Mouse (Mus musculus) liver, adult 2 months (tissue): Measurements from ENCODE around the gene Grrp1. TPM values are rescaled to one million over a fixed set of nuclear protein-coding genes. Genes with fewer than 3 reads are reported as not detected.
"Not testable (repeated sequence)": the region's sequence is repeated elsewhere in the genome, so short reads cannot be mapped to it uniquely, and the experiment has no call there.

Source experiments
- DNase-seq: peaks from one replicate; pipeline ENCODE4 v3.0.0-alpha.2; 2011; ENCODE audit warnings: low read depth, low spot score; ENCODE audit errors: extremely low read depth
- H3K27ac ChIP-seq: fragments of 200-500 bp; replicated peaks from 2 replicates; pipeline ENCODE4 v1.5.1; 2012; ENCODE audit warnings: low read depth, mild to moderate bottlenecking, control low read depth, inconsistent platforms, low read length; ENCODE audit not compliant: insufficient read depth
- H3K27me3 ChIP-seq: fragments of 200-500 bp; 2 replicates; pipeline ENCODE4 v1.6.1; 2012; ENCODE audit warnings: mild to moderate bottlenecking, moderate library complexity, low read length, inconsistent platforms; ENCODE audit not compliant: control insufficient read depth, insufficient read depth
- H3K36me3 ChIP-seq: fragments of 200-500 bp; 2 replicates; pipeline ENCODE4 v1.6.1; 2012; ENCODE audit warnings: low read length, inconsistent platforms; ENCODE audit not compliant: control insufficient read depth, insufficient read depth
- H3K4me1 ChIP-seq: fragments of 200-500 bp; 2 replicates; pipeline ENCODE4 v1.6.1; 2011; ENCODE audit warnings: low read length; ENCODE audit not compliant: control insufficient read depth, insufficient read depth
- H3K4me3 ChIP-seq: fragments of 200-500 bp; 2 replicates; pipeline ENCODE4 v1.5.1; 2011; ENCODE audit warnings: low read depth, mild to moderate bottlenecking, control low read depth, low read length, moderate library complexity; ENCODE audit not compliant: insufficient read depth
- H3K79me2 ChIP-seq: fragments of 200-500 bp; 2 replicates; pipeline ENCODE4 v1.6.1; 2012; ENCODE audit warnings: inconsistent platforms, mild to moderate bottlenecking, low read length, moderate library complexity; ENCODE audit not compliant: control insufficient read depth, insufficient read depth
- H3K9ac ChIP-seq: fragments of 200-500 bp; 2 replicates; pipeline ENCODE4 v1.6.1; 2012; ENCODE audit warnings: low read depth, mild to moderate bottlenecking, control low read depth, inconsistent platforms, low read length
- CTCF ChIP-seq: fragments of 200-500 bp; IDR thresholded peaks from 2 replicates; pipeline ENCODE4 v1.5.1; 2011; ENCODE audit warnings: low read depth, low read length, control low read depth
- POLR2A ChIP-seq: fragments of 200-500 bp; IDR thresholded peaks from 2 replicates; pipeline ENCODE4 v1.6.1; 2011; ENCODE audit warnings: low read length, control low read depth; ENCODE audit not compliant: insufficient read depth; ENCODE audit errors: extremely low read depth
- WGBS: fragments of 180-500 bp; shearing (Covaris S2); methylation state at CpG from one replicate; pipeline ENCODE4 v1.1.7; 2018; 5-methylcytosine and 5-hydroxymethylcytosine counted together
- polyA plus RNA-seq: library from polyadenylated mRNA; depleted of rRNA; stranded (reverse); fragments of >200 nt; gene quantifications from 2 replicates; pipeline ENCODE4 v1.2.3, GENCODE M21; 2012
- total RNA-seq: library from RNA; depleted of rRNA; stranded (reverse); fragments of >200 nt; gene quantifications from 2 replicates; pipeline ENCODE4 v1.2.3, GENCODE M21; 2014

The Grrp1 gene
- total and polyA plus RNA-seq, 2 experiments = 0.28 to 0.29 TPM

DNA sequence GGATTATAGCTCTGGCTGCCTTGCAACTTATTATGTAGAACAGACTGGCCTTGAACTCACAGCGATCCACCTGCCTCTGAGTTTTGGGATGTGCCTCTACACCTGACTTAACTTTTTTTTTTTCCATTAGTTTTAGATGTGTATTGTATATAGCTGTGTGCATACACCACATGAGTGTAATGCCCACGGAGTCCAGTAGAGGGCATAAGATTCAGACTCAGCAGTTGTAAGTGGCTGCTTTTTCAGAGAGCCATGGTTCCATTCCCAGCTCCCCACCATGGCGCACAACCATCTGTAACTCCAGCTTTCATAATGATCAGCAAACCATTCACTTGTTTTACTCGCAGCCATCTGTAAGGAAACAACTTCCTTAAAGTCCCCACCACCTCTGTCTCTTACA is 42.6 kb upstream of the Grrp1 start:
- Histone ChIP-seq H3K79me2 (no peaks in the 10 kb centered on the region), H3K4me1 (no peaks in the 10 kb centered on the region), H3K27me3 (0 out of 2 replicates have a peak, but pooled peaks cover 2% of the 10 kb centered on the region), H3K36me3 (no peaks in the 10 kb centered on the region), H3K27ac (no peak overlapping the region), H3K9ac (no peak overlapping the region), H3K4me3 (no peak overlapping the region)
- no peak for DNase-seq
- TF ChIP-seq CTCF (no peak), POLR2A (no peak)
- 91% methylated on average over 4 of the region's 4 CpGs for WGBS

DNA sequence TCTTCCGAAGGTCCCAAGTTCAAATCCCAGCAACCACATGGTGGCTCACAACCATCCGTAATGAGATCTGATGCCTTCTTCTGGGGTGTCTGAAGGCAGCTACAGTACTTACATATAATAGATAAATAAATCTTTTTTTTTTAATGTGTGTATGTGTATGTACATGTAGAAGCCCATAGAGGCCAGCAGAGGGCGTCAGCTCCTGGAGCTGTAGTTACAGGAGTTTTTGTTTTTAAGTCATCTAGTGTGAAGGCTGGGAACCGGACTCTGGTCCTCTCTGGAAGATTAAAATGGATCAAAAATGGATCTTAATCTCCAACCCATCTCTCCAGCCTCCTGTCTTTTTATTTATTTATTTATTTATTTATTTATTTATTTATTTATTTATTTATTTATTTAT is 42.2 kb upstream of the Grrp1 start:
- 92% methylated on average over 4 of the region's 4 CpGs for WGBS
- not testable (repeated sequence) for H3K27ac ChIP-seq, H3K79me2 ChIP-seq, H3K27me3 ChIP-seq, H3K9ac ChIP-seq, H3K36me3 ChIP-seq, H3K4me1 ChIP-seq, H3K4me3 ChIP-seq, DNase-seq

DNA sequence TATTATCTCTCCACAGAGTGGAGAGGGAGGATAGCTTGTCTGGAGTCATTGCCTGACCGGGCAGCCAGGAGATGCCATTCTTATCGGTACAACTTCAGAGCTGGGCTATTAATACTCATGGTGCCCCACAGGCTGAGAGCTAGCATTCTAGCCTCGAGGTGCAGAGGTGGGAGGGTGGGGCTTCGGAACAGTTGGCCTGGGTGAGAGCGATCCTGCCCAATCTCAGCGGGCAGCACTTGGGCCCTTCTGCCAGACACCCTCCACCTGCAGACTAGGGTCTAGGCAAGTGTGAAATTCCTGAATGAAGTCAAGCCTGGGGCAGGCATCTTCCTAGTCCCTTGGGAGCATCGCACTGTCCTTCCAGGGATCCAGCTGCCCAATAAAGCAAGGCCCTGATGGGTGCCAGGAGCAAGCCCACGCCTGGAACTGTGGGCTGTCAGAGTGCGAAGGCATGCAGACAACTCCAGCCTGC is 39.8 kb upstream of the Grrp1 start:
- 62% methylated on average over 9 of the region's 9 CpGs for WGBS
- TF ChIP-seq POLR2A (no peak), CTCF (no peak)
- no peak overlapping the region for H3K4me3 ChIP-seq
- no peaks in the 10 kb centered on the region for H3K79me2 ChIP-seq
- H3K27ac ChIP-seq = no peak overlapping the region
- no peaks in the 10 kb centered on the region for H3K36me3 ChIP-seq
- H3K9ac ChIP-seq = no peak overlapping the region
- no peak for DNase-seq
- H3K4me1 ChIP-seq = no peaks in the 10 kb centered on the region
- H3K27me3 ChIP-seq = 0 out of 2 replicates have a peak, but pooled peaks cover 2% of the 10 kb centered on the region

DNA sequence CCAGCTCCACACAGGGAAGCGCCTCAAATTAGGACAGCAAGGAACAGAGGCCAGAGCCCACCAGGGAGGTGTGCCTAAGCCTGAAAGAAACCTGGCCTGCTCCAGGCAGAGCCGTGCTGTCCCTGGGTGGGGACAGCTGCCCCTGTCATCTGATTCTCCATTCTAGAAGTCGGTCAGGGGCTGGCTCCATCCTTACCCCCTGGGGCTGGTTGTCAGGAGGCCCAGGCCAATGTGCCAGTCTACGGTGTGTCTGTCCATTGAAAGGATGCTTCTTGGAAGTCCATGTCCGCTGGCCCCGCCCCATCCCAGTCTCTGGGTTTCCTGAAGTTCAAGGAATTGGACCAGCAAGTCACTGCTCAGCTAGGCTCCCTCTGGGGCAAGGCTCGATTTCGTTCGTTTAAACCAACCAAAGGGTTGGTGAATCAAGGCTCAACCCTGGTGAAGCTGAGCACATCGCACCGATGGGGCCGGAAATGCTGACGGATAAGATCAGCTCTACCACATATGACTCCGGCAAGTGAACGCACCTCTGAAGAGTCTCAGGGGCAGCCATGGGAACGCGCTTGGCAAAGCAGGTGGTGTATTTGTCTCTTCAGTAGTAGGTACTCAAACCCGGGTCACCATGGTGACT is 39.3 kb upstream of the Grrp1 start:
- H3K36me3 ChIP-seq = no peaks in the 10 kb centered on the region
- no peak overlapping the region for H3K4me3 ChIP-seq
- H3K9ac ChIP-seq = no peak overlapping the region

DNA sequence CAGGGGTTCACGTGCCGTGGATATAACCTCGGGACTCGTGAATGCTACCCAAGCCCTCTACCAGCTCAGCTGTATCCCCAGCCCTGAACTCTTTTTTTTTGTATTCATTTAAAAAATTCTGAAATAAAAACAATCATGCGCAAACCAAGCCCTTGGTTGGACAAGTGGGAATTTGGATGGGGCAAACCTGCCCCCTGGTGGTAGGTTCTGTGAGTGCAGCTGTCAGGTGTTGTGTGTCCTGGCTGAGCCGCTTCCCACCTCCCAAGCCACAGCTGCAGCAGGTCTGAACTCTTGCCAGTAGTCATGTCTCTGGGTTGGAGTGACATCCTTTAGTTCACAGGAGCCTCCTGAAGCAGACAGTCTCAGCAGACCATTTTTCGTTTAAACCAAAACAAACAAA is 38.2 kb upstream of the Grrp1 start:
- H3K79me2 ChIP-seq = no peaks in the 10 kb centered on the region
- no peak overlapping the region for H3K27ac ChIP-seq
- 21% methylated on average over 7 of the region's 7 CpGs for WGBS
- H3K36me3 ChIP-seq = no peaks in the 10 kb centered on the region
- H3K27me3 ChIP-seq = 0 out of 2 replicates have a peak, but pooled peaks cover 2% of the 10 kb centered on the region
- peak; percentile 48 for DNase-seq
- no peak overlapping the region for H3K9ac ChIP-seq
- TF ChIP-seq POLR2A (no peak), CTCF (peak; percentile 95)
- H3K4me1 ChIP-seq = 0 out of 2 replicates have a peak, but pooled peaks cover 3% of the 10 kb centered on the region
- H3K4me3 ChIP-seq = no peak overlapping the region

More for the DNA sequence above, 39.3 kb upstream of the Grrp1 start:
- no peak for DNase-seq
- Histone ChIP-seq H3K4me1 (0 out of 2 replicates have a peak, but pooled peaks cover 3% of the 10 kb centered on the region), H3K27ac (no peak overlapping the region), H3K79me2 (no peaks in the 10 kb centered on the region), H3K27me3 (0 out of 2 replicates have a peak, but pooled peaks cover 2% of the 10 kb centered on the region)
- 67% methylated on average over 18 of the region's 18 CpGs for WGBS
- no peak for TF ChIP-seq POLR2A
- TF ChIP-seq CTCF = no peak

DNA sequence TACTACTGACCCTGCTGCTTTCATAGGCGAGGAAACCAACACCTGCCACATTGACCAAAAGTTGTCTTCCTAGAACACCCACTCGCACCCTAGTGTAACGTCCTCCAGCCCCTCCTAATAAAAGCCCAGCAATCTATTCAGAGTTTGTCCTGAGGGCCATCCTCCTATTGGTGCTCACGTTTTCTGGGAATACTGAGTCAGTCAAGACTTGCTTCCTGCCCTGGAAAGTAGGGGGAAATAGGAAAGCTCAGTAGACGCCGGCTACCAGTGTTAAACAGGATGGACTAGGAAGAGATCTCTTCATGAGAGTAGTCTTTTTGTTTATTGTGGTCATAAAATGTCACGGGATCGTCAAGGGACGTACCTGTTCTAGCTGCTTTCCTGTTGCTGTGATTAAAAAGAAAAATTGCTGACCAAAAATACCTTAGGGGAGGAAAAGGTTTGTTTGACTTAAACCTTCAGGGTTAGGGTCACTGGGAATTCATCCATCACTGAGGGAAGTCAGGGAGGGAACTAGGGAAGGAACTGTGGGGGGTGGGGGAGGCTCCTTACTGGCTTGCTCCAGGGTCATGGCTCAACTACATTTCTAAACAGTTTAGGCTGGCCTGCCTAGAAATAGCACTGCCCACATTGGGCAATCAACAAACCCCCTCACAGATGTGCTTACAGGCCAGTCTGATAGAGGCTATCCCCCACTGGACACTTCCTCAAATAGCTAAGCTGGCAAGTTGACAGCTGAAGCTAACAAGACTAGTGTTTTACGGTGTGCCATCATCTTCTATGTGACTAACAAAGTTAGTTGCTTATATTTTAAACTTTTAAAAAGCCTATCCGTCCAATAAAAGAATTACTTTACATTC is 34.7 kb upstream of the Grrp1 start:
- no peak for TF ChIP-seq CTCF
- no peak for TF ChIP-seq POLR2A
- WGBS = 61% methylated on average over 11 of the region's 11 CpGs
- H3K4me3 ChIP-seq = no peak overlapping the region; the same call in 1 of the 2 replicates
- no peak overlapping the region for H3K9ac ChIP-seq
- no peak for DNase-seq
- H3K79me2 ChIP-seq = peaks cover 4% of the 10 kb centered on the region; the same call in 1 of the 2 replicates
- H3K27ac ChIP-seq = no peak overlapping the region
- peaks cover under 1% of the 10 kb centered on the region; the same call in 1 of the 2 replicates for H3K36me3 ChIP-seq
- peaks cover 11% of the 10 kb centered on the region for H3K4me1 ChIP-seq
- H3K27me3 ChIP-seq = 0 out of 2 replicates have a peak, but pooled peaks cover under 1% of the 10 kb centered on the region
